Mouse (Mus musculus): ENCODE measurements around the gene Znrf3. TPM values are rescaled to one million over a fixed set of nuclear protein-coding genes. Genes with fewer than 3 reads are reported as not detected.
A peak's percentile ranks its signal among the peaks of the same experiment; 100 is the strongest.
"Not testable (repeated sequence)": the region's sequence is repeated elsewhere in the genome, so short reads cannot be mapped to it uniquely, and the experiment has no call there.

The Znrf3 gene
- 0.63 and 2.0 TPM in 2 replicates for polyA plus RNA-seq (2011; ENCODE audit: insufficient read depth, insufficient read length, low replicate concordance, missing spikeins)

- WGBS = 7% methylated on average over 97 of the region's 106 CpGs
- H3K27ac ChIP-seq (ENCODE audit: control insufficient read depth, insufficient read depth, low read depth, low read length, poor library complexity) = peak within 1 kb of the TSS; percentile 43; the same call in 1 of the 2 replicates
- no peak for TF ChIP-seq CTCF (IDR thresholded peaks at IDR 0.05; ENCODE audit: control insufficient read depth, insufficient read depth, low read length)
- no peak for TF ChIP-seq POLR2A (IDR thresholded peaks at IDR 0.05; ENCODE audit: borderline replicate concordance, control insufficient read depth, low read depth, low read length)
- no peaks in the 10 kb centered on the region for H3K4me1 ChIP-seq (ENCODE audit: control insufficient read depth, insufficient read depth, low read length)
- H3K4me3 ChIP-seq (replicated peaks; ENCODE audit: control insufficient read depth, low read depth, low read length) = peak within 1 kb of the TSS; percentile 73
These were observed at the start of gene Znrf3 for GRCm38 (mm10) chr11:5444599-5445451. Znrf3 (minus strand) TSS chr11:5444847.

GRCm38 (mm10) chr11:5493869-5494268 is 49.2 kb upstream of the Znrf3 start:
- WGBS = 75% methylated on average over 2 of the region's 2 CpGs
- H3K4me3 ChIP-seq (replicated peaks; ENCODE audit: control insufficient read depth, low read depth, low read length) = no peak overlapping the region
- TF ChIP-seq POLR2A (IDR thresholded peaks at IDR 0.05; ENCODE audit: borderline replicate concordance, control insufficient read depth, low read depth, low read length) (no peak), CTCF (IDR thresholded peaks at IDR 0.05; ENCODE audit: control insufficient read depth, insufficient read depth, low read length) (no peak)
- H3K27ac ChIP-seq (ENCODE audit: control insufficient read depth, insufficient read depth, low read depth, low read length, poor library complexity) = no peak overlapping the region
- peaks cover under 1% of the 10 kb centered on the region; the same call in 1 of the 2 replicates for H3K4me1 ChIP-seq (ENCODE audit: control insufficient read depth, insufficient read depth, low read length)

GRCm38 (mm10) chr11:5491912-5492311 is 47.3 kb upstream of the Znrf3 start:
- no peak for TF ChIP-seq CTCF (IDR thresholded peaks at IDR 0.05; ENCODE audit: control insufficient read depth, insufficient read depth, low read length)
- TF ChIP-seq POLR2A (IDR thresholded peaks at IDR 0.05; ENCODE audit: borderline replicate concordance, control insufficient read depth, low read depth, low read length) = no peak
- Histone ChIP-seq H3K4me1 (ENCODE audit: control insufficient read depth, insufficient read depth, low read length) (no peaks in the 10 kb centered on the region; the same call in 1 of the 2 replicates), H3K27ac (ENCODE audit: control insufficient read depth, insufficient read depth, low read depth, low read length, poor library complexity) (no peak overlapping the region), H3K4me3 (replicated peaks; ENCODE audit: control insufficient read depth, low read depth, low read length) (no peak overlapping the region)
- 70% methylated on average over 7 of the region's 7 CpGs for WGBS

- TF ChIP-seq CTCF (IDR thresholded peaks at IDR 0.05; ENCODE audit: control insufficient read depth, insufficient read depth, low read length) (no peak), POLR2A (IDR thresholded peaks at IDR 0.05; ENCODE audit: borderline replicate concordance, control insufficient read depth, low read depth, low read length) (no peak)
- Histone ChIP-seq H3K4me1 (ENCODE audit: control insufficient read depth, insufficient read depth, low read length) (no peaks in the 10 kb centered on the region; the same call in 1 of the 2 replicates), H3K4me3 (replicated peaks; ENCODE audit: control insufficient read depth, low read depth, low read length) (no peak overlapping the region), H3K27ac (ENCODE audit: control insufficient read depth, insufficient read depth, low read depth, low read length, poor library complexity) (peak overlapping the region; percentile 27; the same call in 1 of the 2 replicates)
- WGBS = 57% methylated on average over 10 of the region's 10 CpGs
These were observed 46.5 kb upstream of the Znrf3 start for GRCm38 (mm10) chr11:5490989-5491656.

GRCm38 (mm10) chr11:5489433-5489832 is 44.8 kb upstream of the Znrf3 start:
- 70% methylated on average over 10 of the region's 10 CpGs for WGBS
- not testable (repeated sequence) for H3K27ac ChIP-seq (ENCODE audit: control insufficient read depth, insufficient read depth, low read depth, low read length, poor library complexity); H3K4me1 ChIP-seq (ENCODE audit: control insufficient read depth, insufficient read depth, low read length); H3K4me3 ChIP-seq (replicated peaks; ENCODE audit: control insufficient read depth, low read depth, low read length)

- TF ChIP-seq POLR2A (IDR thresholded peaks at IDR 0.05; ENCODE audit: borderline replicate concordance, control insufficient read depth, low read depth, low read length) (peak; percentile 62; the same call in 1 of the 2 replicates), CTCF (IDR thresholded peaks at IDR 0.05; ENCODE audit: control insufficient read depth, insufficient read depth, low read length) (peak; percentile 89)
- Histone ChIP-seq H3K4me1 (ENCODE audit: control insufficient read depth, insufficient read depth, low read length) (no peaks in the 10 kb centered on the region; the same call in 1 of the 2 replicates), H3K4me3 (replicated peaks; ENCODE audit: control insufficient read depth, low read depth, low read length) (peak overlapping the region; percentile 72), H3K27ac (ENCODE audit: control insufficient read depth, insufficient read depth, low read depth, low read length, poor library complexity) (peak overlapping the region; percentile 39)
- WGBS = 2% methylated on average over 15 of the region's 15 CpGs
These were observed 40.8 kb upstream of the Znrf3 start for GRCm38 (mm10) chr11:5485193-5486011.

GRCm38 (mm10) chr11:5482581-5482980 is 37.9 kb upstream of the Znrf3 start:
- TF ChIP-seq CTCF (IDR thresholded peaks at IDR 0.05; ENCODE audit: control insufficient read depth, insufficient read depth, low read length) (no peak), POLR2A (IDR thresholded peaks at IDR 0.05; ENCODE audit: borderline replicate concordance, control insufficient read depth, low read depth, low read length) (no peak)
- no peak overlapping the region for H3K4me3 ChIP-seq (replicated peaks; ENCODE audit: control insufficient read depth, low read depth, low read length)
- 89% methylated on average over 13 of the region's 13 CpGs for WGBS
- H3K27ac ChIP-seq (ENCODE audit: control insufficient read depth, insufficient read depth, low read depth, low read length, poor library complexity) = no peak overlapping the region
- no peaks in the 10 kb centered on the region; the same call in 1 of the 2 replicates for H3K4me1 ChIP-seq (ENCODE audit: control insufficient read depth, insufficient read depth, low read length)

Measured in bone marrow, adult 2 months (tissue).